ENCODE assay signal across 8 mouse cellular contexts in genomic region chr16:78376745-78377570, GRCm38 (mm10). TPM values are rescaled to one million over a fixed set of nuclear protein-coding genes. Genes with fewer than 3 reads are reported as not detected.
DNase-seq lines count a peak whose midpoint lies in the region; ATAC-seq and TF ChIP-seq lines count a peak whose summit lies in the region.

Gene Btg3 (minus strand): TSS chr16:78377192.

- H3K4me3 ChIP-seq in C2C12 (ENCODE audit: insufficient read depth, poor library complexity, severe bottlenecking) (peak within 1 kb of the TSS; percentile 57), myocyte (peak within 1 kb of the TSS; percentile 47)
- peak within 1 kb of the TSS; percentile 93 for H3K4me3 ChIP-seq in erythroblast, embryonic 14.5 days (replicated peaks)
- peak within 1 kb of the TSS; percentile 95 for H3K4me3 ChIP-seq in heart, embryonic 11.5 days (ENCODE audit: low read depth, low read length)
- H3K4me3 ChIP-seq in kidney, embryonic 16.5 days (ENCODE audit: low read length), result peak within 1 kb of the TSS; percentile 87
- H3K4me3 ChIP-seq in liver, adult 2 months (ENCODE audit: insufficient read depth, low read depth, low read length), result peak within 1 kb of the TSS; percentile 80

- peaks cover 42% of the 10 kb centered on the region for H3K79me2 ChIP-seq in C2C12 (ENCODE audit: control insufficient read depth, insufficient read depth)
- H3K79me2 ChIP-seq in liver, adult 2 months (ENCODE audit: control insufficient read depth, insufficient read depth, low read length), result peaks cover 4% of the 10 kb centered on the region; the same call in 1 of the 2 replicates
- peaks cover 29% of the 10 kb centered on the region for H3K79me2 ChIP-seq in myocyte (ENCODE audit: control insufficient read depth, insufficient read depth)

- peak; percentile 97 for DNase-seq in brain, embryonic 14.5 days (ENCODE audit: low read depth)
- DNase-seq in liver, adult 2 months (ENCODE audit: extremely low read depth, low read depth, low spot score), result peak; percentile 45
- peak; percentile 94 for DNase-seq in splenic B cell, adult 2 months (ENCODE audit: low read depth, low spot score)

- H3K4me1 ChIP-seq in erythroblast, embryonic 14.5 days (ENCODE audit: control insufficient read depth), result peaks cover 20% of the 10 kb centered on the region
- H3K4me1 ChIP-seq in heart, embryonic 11.5 days (ENCODE audit: control insufficient read depth, insufficient read depth, low read length), result peaks cover 6% of the 10 kb centered on the region
- peaks cover 16% of the 10 kb centered on the region for H3K4me1 ChIP-seq in kidney, embryonic 16.5 days (ENCODE audit: insufficient read depth, low read length)
- H3K4me1 ChIP-seq in liver, adult 2 months (ENCODE audit: control insufficient read depth, insufficient read depth, low read length), result no peaks in the 10 kb centered on the region; the same call in 1 of the 2 replicates

- ATAC-seq in heart, embryonic 11.5 days (replicated peaks; ENCODE audit: insufficient number of reproducible peaks, low FRiP score, low TSS enrichment), result peak; percentile 97
- ATAC-seq in kidney, embryonic 16.5 days (ENCODE audit: low FRiP score, low TSS enrichment), result peak; percentile 98

- peaks cover 17% of the 10 kb centered on the region for H3K36me3 ChIP-seq in C2C12 (ENCODE audit: control insufficient read depth, insufficient read depth)
- peaks cover 11% of the 10 kb centered on the region for H3K36me3 ChIP-seq in erythroblast, embryonic 14.5 days (ENCODE audit: control insufficient read depth)
- H3K36me3 ChIP-seq in heart, embryonic 11.5 days (ENCODE audit: control insufficient read depth, insufficient read depth, low read length), result no peaks in the 10 kb centered on the region
- peaks cover 6% of the 10 kb centered on the region; the same call in 1 of the 2 replicates for H3K36me3 ChIP-seq in kidney, embryonic 16.5 days (ENCODE audit: insufficient read depth, low read length)
- peaks cover 1% of the 10 kb centered on the region; the same call in 1 of the 2 replicates for H3K36me3 ChIP-seq in liver, adult 2 months (ENCODE audit: control insufficient read depth, insufficient read depth, low read length)
- peaks cover 10% of the 10 kb centered on the region for H3K36me3 ChIP-seq in myocyte (ENCODE audit: control insufficient read depth, insufficient read depth)
- H3K36me3 ChIP-seq in splenic B cell, adult 2 months (ENCODE audit: control insufficient read depth, insufficient read depth, low read length, poor library complexity, severe bottlenecking), result no peaks in the 10 kb centered on the region

- TF ChIP-seq POLR2A in brain, embryonic 14.5 days (IDR thresholded peaks at IDR 0.05; ENCODE audit: borderline replicate concordance, extremely low read depth, insufficient read depth, insufficient read length, poor library complexity, severe bottlenecking), result peak; percentile 45
- TF ChIP-seq POLR2A in liver, adult 2 months (IDR thresholded peaks at IDR 0.05; ENCODE audit: extremely low read depth, insufficient read depth, low read length), result no peak
- TF ChIP-seq POLR2A in myocyte (IDR thresholded peaks at IDR 0.05; ENCODE audit: insufficient read length, low read depth), result peak; percentile 71

- WGBS in heart, embryonic 11.5 days (ENCODE audit: insufficient replicate concordance), result 2% methylated on average over 56 of the region's 57 CpGs
- WGBS in kidney, embryonic 16.5 days, result 4% methylated on average over 29 of the region's 57 CpGs
- 4% methylated on average over 56 of the region's 57 CpGs for WGBS in liver, adult 2 months

- H3K27me3 ChIP-seq in C2C12 (ENCODE audit: control insufficient read depth, insufficient read depth, insufficient read length), result no peaks in the 10 kb centered on the region
- H3K27me3 ChIP-seq in erythroblast, embryonic 14.5 days (ENCODE audit: control insufficient read depth), result no peaks in the 10 kb centered on the region
- H3K27me3 ChIP-seq in heart, embryonic 11.5 days (ENCODE audit: control insufficient read depth, insufficient read depth, low read length), result no peaks in the 10 kb centered on the region
- no peaks in the 10 kb centered on the region for H3K27me3 ChIP-seq in kidney, embryonic 16.5 days (ENCODE audit: insufficient read depth, low read length)
- no peaks in the 10 kb centered on the region for H3K27me3 ChIP-seq in liver, adult 2 months (ENCODE audit: control insufficient read depth, insufficient read depth, low read length)
- H3K27me3 ChIP-seq in myocyte (ENCODE audit: control insufficient read depth, insufficient read depth, insufficient read length), result no peaks in the 10 kb centered on the region
- H3K27me3 ChIP-seq in splenic B cell, adult 2 months (ENCODE audit: control insufficient read depth, insufficient read depth, low read length, poor library complexity, severe bottlenecking), result no peaks in the 10 kb centered on the region

- peaks cover 25% of the 10 kb centered on the region for H3K79me3 ChIP-seq in C2C12 (ENCODE audit: low read depth)

- peak within 1 kb of the TSS; percentile 99 for H3K9ac ChIP-seq in heart, embryonic 11.5 days (ENCODE audit: low read depth, low read length)
- peak within 1 kb of the TSS; percentile 90 for H3K9ac ChIP-seq in kidney, embryonic 16.5 days (replicated peaks; ENCODE audit: low read length)
- peak within 1 kb of the TSS; percentile 91 for H3K9ac ChIP-seq in liver, adult 2 months (ENCODE audit: low read depth, low read length)

- peak within 1 kb of the TSS; percentile 71 for H3K4me2 ChIP-seq in heart, embryonic 11.5 days
- peak within 1 kb of the TSS; percentile 79 for H3K4me2 ChIP-seq in kidney, embryonic 16.5 days (replicated peaks; ENCODE audit: low read depth, low read length)
- H3K4me2 ChIP-seq in myocyte (ENCODE audit: low read depth), result peak within 1 kb of the TSS; percentile 38

- TF ChIP-seq CTCF in C2C12 (IDR thresholded peaks at IDR 0.05; ENCODE audit: control insufficient read depth, insufficient read depth, insufficient read length), result no peak
- TF ChIP-seq CTCF in brain, embryonic 14.5 days (IDR thresholded peaks at IDR 0.05; ENCODE audit: borderline replicate concordance, extremely low read depth, insufficient read depth, insufficient read length), result no peak
- TF ChIP-seq CTCF in liver, adult 2 months (IDR thresholded peaks at IDR 0.05; ENCODE audit: low read depth, low read length), result no peak

- peak within 1 kb of the TSS; percentile 79 for H3K27ac ChIP-seq in heart, embryonic 11.5 days (ENCODE audit: low read depth, low read length)
- peak within 1 kb of the TSS; percentile 73 for H3K27ac ChIP-seq in kidney, embryonic 16.5 days (ENCODE audit: low read length)
- H3K27ac ChIP-seq in liver, adult 2 months (replicated peaks; ENCODE audit: insufficient read depth, low read depth, low read length), result peak within 1 kb of the TSS; percentile 25; the same call in 1 of the 2 replicates

- H3K9me3 ChIP-seq in erythroblast, embryonic 14.5 days (ENCODE audit: control insufficient read depth, low read length), result no peaks in the 10 kb centered on the region
- H3K9me3 ChIP-seq in heart, embryonic 11.5 days (replicated peaks; ENCODE audit: control insufficient read depth, low read length), result no peaks in the 10 kb centered on the region
- H3K9me3 ChIP-seq in kidney, embryonic 16.5 days (ENCODE audit: low read length), result no peaks in the 10 kb centered on the region

- H3ac ChIP-seq in C2C12 (ENCODE audit: control insufficient read depth, insufficient read length, low read depth) (peak within 1 kb of the TSS; percentile 82), myocyte (ENCODE audit: control insufficient read depth, insufficient read length) (peak within 1 kb of the TSS; percentile 89)

TF ChIP-seq in C2C12, 6 proteins besides CTCF, POLR2A, EP300 and RAD21:
- TF ChIP-seq MAX (IDR thresholded peaks at IDR 0.05) (peak; percentile 71), CEBPB (IDR thresholded peaks at IDR 0.05; ENCODE audit: low read depth) (no peak)
TF ChIP-seq in C2C12: peak in this region for 1.

TF ChIP-seq in myocyte, 11 proteins besides CTCF, POLR2A, EP300 and RAD21:
- TF ChIP-seq POLR2AphosphoS2 (IDR thresholded peaks at IDR 0.05; ENCODE audit: insufficient read length, low read depth), result peak; percentile 75
- TF ChIP-seq CEBPB (IDR thresholded peaks at IDR 0.05; ENCODE audit: insufficient read depth, poor library complexity, severe bottlenecking), result no peak
- TF ChIP-seq E2F4 (IDR thresholded peaks at IDR 0.05; ENCODE audit: insufficient read depth), result no peak

RNA-seq across cellular contexts. Expression of gene Btg3, which starts in this region (rescaled TPM):
- 18.9 TPM for polyA plus RNA-seq in C2C12 (2012; fragmentation: generic; extraction: Trizol)
- 8.2 and 8.4 TPM in 2 replicates for polyA plus RNA-seq in brain, embryonic 14.5 days (2012; rRNA removed)
- 0.73 and 1.2 TPM in 2 replicates for polyA plus RNA-seq in erythroblast, embryonic 14.5 days (2012)
- polyA plus RNA-seq in heart, embryonic 11.5 days (2014; fragmentation: Nextera tagmentation; extraction: Ambion mirVana), result 90.6 and 97.1 TPM in 2 replicates
- 24.7 and 33.1 TPM in 2 replicates for polyA plus RNA-seq in kidney, embryonic 16.5 days (2015; fragmentation: Nextera tagmentation; extraction: Ambion mirVana)
- total RNA-seq in liver, adult 2 months (2014; rRNA removed), result 1.5 and 1.9 TPM in 2 replicates
- polyA plus RNA-seq in liver, adult 2 months (2012; rRNA removed), result 0.17 and 0.73 TPM in 2 replicates
- polyA plus RNA-seq in myocyte (2012; fragmentation: generic; extraction: Trizol), result 17.0 TPM

Comparison
In these comparisons a context has a peak if more than half of its experiments do, and no peak if none do; other contexts are left out.
1. Peak in every context shown above with its lines: DNase-seq, ATAC-seq, H3K4me3 ChIP-seq and H3K27ac ChIP-seq.
2. DNase-seq: peak in every context shown above with its lines; median percentile 97 in brain, embryonic 14.5 days; 94 in splenic B cell, adult 2 months; 45 in liver, adult 2 months.
3. H3K27ac ChIP-seq: peak in every context shown above with its lines; median percentile 79 in heart, embryonic 11.5 days; 73 in kidney, embryonic 16.5 days; 25 in liver, adult 2 months.